Mouse (Mus musculus) liver, embryonic 16.5 days (tissue): ENCODE measurements around the gene Polr3h. TPM values are rescaled to one million over a fixed set of nuclear protein-coding genes. Genes with fewer than 3 reads are reported as not detected.
A peak's percentile ranks its signal among the peaks of the same experiment; 100 is the strongest.

ENCODE experiments used
- ATAC-seq: fragments of 200-750 bp; cut with Nextera tagmentation; 2 replicates; pipeline ENCODE4 v1.8.0; 2017; ENCODE audit warnings: low read depth, mild to moderate bottlenecking, moderate number of reproducible peaks, moderate library complexity
- H3K27ac ChIP-seq: fragments of 300-500 bp; sonication (generic); 2 replicates; pipeline ENCODE4 v1.5.1; 2014; ENCODE audit warnings: mild to moderate bottlenecking, low read length
- H3K27me3 ChIP-seq: fragments of 300-500 bp; sonication (generic); 2 replicates; pipeline ENCODE4 v1.6.1; 2014; ENCODE audit warnings: low read depth, low read length, mixed read lengths; ENCODE audit not compliant: control insufficient read depth, insufficient read depth
- H3K36me3 ChIP-seq: fragments of 300-500 bp; sonication (generic); 2 replicates; pipeline ENCODE4 v1.6.1; 2014; ENCODE audit warnings: mild to moderate bottlenecking; ENCODE audit not compliant: control insufficient read depth, insufficient read depth
- H3K4me1 ChIP-seq: fragments of 300-500 bp; sonication (generic); 2 replicates; pipeline ENCODE4 v1.6.1; 2014; ENCODE audit warnings: low read depth, low read length, mixed read lengths; ENCODE audit not compliant: control insufficient read depth
- H3K4me2 ChIP-seq: fragments of 300-500 bp; sonication (generic); 2 replicates; pipeline ENCODE4 v1.6.1; 2014; ENCODE audit warnings: low read depth, low read length, mixed read lengths
- H3K4me3 ChIP-seq: fragments of 300-500 bp; sonication (generic); 2 replicates; pipeline ENCODE4 v1.5.1; 2014; ENCODE audit warnings: low read depth, mild to moderate bottlenecking, low read length
- H3K9ac ChIP-seq: fragments of 300-500 bp; sonication (generic); 2 replicates; pipeline ENCODE4 v1.6.1; 2014; ENCODE audit warnings: low read depth, low read length
- H3K9me3 ChIP-seq: fragments of 300-500 bp; sonication (generic); replicated peaks from 2 replicates; pipeline ENCODE4 v1.6.1; 2016; ENCODE audit warnings: low read length; ENCODE audit not compliant: control insufficient read depth
- WGBS: fragments of 180-500 bp; shearing (Covaris S2); extraction: QIAGEN DNeasy Blood & Tissue Kit; methylation state at CpG from one replicate; pipeline ENCODE4 v1.1.7; 2014; ENCODE audit not compliant: insufficient replicate concordance; 5-methylcytosine and 5-hydroxymethylcytosine counted together
- polyA plus RNA-seq: library from polyadenylated mRNA; unstranded; fragments of >200 nt; fragmentation: Nextera tagmentation; extraction: Ambion mirVana; gene quantifications from 2 replicates; pipeline ENCODE4 v1.2.1, GENCODE M21; 2015

Gene Polr3h
- polyA plus RNA-seq, 1 experiment from 2014 or later = 55.3 TPM

DNA sequence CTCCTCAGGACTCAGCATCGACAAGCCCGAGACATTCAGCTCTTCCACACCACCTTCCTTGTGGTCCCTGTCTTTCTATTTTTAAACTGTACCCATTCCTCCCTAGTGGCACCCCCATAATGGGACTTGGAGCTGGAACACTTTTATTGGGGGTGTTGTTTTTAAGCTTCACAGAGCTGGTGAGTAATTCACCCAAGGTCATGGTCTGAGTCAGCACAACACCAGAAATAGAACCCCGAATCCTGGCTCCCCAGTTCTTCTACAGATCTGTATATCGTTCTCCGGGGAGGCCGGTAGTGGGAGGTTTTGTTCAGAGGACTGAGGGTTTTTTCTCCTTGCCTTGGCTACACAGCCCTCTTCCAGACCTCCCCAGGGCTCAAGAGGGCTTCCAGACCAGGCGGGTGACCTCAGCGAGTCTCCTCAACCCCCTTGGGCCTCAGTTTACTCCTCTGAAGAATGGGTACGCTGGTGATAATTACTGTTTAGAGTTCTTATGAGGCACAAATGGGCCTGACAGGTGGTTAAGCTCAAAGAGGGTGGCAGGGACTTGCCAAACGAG lies 13.2 kb upstream of the Polr3h start:
- H3K36me3 ChIP-seq = no peaks in the 10 kb centered on the region
- H3K9me3 ChIP-seq = no peaks in the 10 kb centered on the region
- H3K4me3 ChIP-seq = no peak overlapping the region
- no peak overlapping the region for H3K27ac ChIP-seq
- peaks cover 19% of the 10 kb centered on the region for H3K27me3 ChIP-seq
- 80% methylated on average over 10 of the region's 10 CpGs for WGBS
- H3K4me1 ChIP-seq = peaks cover 5% of the 10 kb centered on the region
- no peak overlapping the region for H3K9ac ChIP-seq
- ATAC-seq = no peak
- no peak overlapping the region for H3K4me2 ChIP-seq

DNA sequence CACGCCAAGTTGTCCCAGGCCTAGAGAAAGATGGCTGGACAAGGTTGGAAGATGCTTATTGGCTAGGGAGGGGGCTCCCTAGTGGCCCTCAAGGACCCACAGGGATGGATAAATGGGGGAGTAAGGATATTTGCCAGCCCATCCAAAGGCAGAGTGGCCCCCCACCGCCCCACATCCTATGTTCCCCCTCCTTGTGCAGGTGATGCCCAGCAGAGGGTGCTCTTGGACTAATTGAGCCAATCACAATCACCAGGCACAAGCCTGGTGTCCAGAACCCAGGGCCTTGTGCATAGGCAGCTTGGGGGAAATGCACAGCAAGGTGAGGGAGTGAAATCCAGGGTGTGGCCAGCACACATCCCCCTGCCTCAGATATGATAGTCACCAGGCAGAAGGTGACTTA lies 12.2 kb upstream of the Polr3h start:
- Histone ChIP-seq H3K4me1 (peaks cover 6% of the 10 kb centered on the region), H3K27ac (no peak overlapping the region), H3K4me2 (no peak overlapping the region), H3K36me3 (no peaks in the 10 kb centered on the region), H3K9me3 (no peaks in the 10 kb centered on the region), H3K9ac (no peak overlapping the region), H3K4me3 (no peak overlapping the region), H3K27me3 (peaks cover 16% of the 10 kb centered on the region)
- WGBS = 25% methylated on average over 2 of the region's 2 CpGs
- no peak; the same call in 1 of the 2 replicates for ATAC-seq

DNA sequence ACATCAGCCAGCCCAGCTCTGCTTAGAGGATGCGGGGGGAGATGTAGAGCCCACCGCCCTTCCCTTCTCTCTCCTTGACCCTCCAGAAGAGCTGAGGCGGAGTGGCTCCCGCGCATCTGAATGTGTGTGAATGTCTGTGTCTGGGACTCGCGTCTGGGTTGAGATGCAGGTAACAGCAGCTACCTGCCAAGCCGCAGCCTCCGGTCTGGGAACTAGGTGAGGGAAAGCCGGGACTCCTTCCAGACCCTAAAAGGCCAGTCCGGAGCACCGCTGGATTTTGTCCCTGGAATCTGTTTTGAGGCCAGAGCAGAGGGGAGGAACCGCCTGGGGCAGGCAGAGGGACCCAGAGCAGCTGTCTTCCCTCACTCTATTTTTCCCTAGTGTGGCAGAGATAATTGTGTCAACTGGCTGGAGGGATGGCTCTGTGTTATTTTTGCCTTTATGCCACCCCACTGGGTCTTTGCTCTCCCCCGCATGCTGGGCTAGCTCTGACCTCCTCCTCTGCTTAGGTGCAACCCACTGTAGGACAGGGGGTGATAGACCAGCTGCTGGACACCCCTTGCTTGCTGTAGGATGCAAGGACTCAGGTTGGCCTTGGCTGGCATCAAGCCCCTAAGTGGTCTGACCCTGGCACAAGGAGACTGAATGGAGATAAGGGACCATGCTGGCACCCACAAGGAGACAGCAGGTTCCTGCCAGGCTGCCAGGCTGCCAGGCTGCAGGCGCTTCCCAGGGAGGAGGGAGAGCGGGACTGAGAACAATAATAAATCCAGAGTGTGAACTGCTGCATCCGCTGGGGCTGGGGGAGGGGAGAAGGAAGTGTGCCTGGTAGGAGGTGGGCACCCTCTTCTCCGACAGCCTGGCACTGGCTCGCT lies 11.3 kb upstream of the Polr3h start:
- no peak overlapping the region for H3K27ac ChIP-seq
- peaks cover 16% of the 10 kb centered on the region for H3K27me3 ChIP-seq
- 14% methylated on average over 19 of the region's 19 CpGs for WGBS
- H3K4me2 ChIP-seq = peak overlapping the region; percentile 33; the same call in 1 of the 2 replicates
- peaks cover 9% of the 10 kb centered on the region for H3K4me1 ChIP-seq
- no peak for ATAC-seq
- H3K9me3 ChIP-seq = no peaks in the 10 kb centered on the region
- no peak overlapping the region for H3K9ac ChIP-seq
- no peak overlapping the region for H3K4me3 ChIP-seq
- H3K36me3 ChIP-seq = no peaks in the 10 kb centered on the region

DNA sequence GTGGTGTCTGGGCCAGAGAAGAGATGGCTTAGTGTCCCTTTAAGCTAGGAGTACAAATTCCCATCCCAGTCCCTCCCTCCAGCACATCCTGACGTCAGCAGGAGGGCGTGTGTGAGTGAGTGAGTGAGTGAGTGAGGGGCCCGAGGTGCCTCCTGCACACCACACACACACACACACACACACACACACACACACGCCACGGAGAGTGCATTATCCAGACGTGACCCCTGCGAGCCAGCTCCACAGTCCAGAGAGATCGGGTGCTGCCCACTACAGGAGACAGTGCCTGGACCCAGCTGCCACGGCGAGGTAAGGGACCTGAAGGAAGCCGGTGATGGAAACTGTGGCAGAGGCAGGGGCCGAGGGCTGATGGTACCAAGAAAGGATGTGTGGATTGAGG lies 10.6 kb upstream of the Polr3h start, which contains the start of gene Csdc2:
TSS of gene Csdc2 (plus strand) at position 81 of the 400 bp plus-strand sequence.
- no peaks in the 10 kb centered on the region for H3K9me3 ChIP-seq
- peaks cover 16% of the 10 kb centered on the region for H3K27me3 ChIP-seq
- peaks cover 9% of the 10 kb centered on the region for H3K4me1 ChIP-seq
- no peak for ATAC-seq
- peak within 1 kb of the TSS; percentile 33; the same call in 1 of the 2 replicates for H3K4me2 ChIP-seq
- H3K4me3 ChIP-seq = no peak within 1 kb of the TSS; the same call in 1 of the 2 replicates
- no peaks in the 10 kb centered on the region for H3K36me3 ChIP-seq
- H3K27ac ChIP-seq = no peak within 1 kb of the TSS
- WGBS = 9% methylated on average over 12 of the region's 12 CpGs
- no peak within 1 kb of the TSS for H3K9ac ChIP-seq

DNA sequence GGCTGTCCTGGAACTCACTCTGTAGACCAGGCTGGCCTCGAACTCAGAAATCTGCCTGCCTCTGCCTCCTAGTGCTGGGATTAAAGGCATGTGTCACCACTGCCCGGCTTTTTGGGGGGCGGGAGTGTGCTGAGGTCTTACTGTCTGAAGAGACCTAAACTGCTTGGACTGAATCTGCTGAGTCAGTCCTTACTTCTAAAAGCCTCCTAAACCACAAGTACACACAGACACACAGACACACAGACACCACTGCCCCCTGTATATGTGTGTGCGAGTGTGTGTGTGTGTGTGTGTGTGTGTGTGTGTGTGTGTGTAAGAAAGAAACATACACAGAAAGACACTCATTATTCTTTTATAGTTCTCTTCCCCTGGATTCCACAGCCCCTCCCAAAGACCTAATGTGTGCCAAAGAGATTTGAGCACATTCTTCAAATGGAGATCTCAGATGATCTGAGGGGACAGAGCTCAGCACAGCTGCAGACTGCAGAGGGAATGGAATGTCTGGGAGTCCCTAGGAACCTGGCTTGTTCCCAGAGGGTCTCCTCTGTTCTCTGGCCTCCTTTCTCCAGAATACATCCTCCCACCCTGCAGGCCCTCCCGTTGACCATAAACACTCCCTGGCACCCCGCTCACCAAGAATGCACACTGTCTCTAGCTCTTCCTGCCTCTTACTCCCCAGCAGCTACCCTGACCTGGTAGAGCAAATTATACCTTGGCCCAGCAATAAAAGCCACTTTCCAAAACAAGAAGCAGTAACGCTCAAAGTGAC lies 10.0 kb upstream of the Polr3h start:
- Histone ChIP-seq H3K4me2 (0 out of 2 replicates have a peak overlapping the region, but pooled peaks have one; percentile 33), H3K27ac (no peak overlapping the region), H3K4me3 (no peak overlapping the region)

DNA sequence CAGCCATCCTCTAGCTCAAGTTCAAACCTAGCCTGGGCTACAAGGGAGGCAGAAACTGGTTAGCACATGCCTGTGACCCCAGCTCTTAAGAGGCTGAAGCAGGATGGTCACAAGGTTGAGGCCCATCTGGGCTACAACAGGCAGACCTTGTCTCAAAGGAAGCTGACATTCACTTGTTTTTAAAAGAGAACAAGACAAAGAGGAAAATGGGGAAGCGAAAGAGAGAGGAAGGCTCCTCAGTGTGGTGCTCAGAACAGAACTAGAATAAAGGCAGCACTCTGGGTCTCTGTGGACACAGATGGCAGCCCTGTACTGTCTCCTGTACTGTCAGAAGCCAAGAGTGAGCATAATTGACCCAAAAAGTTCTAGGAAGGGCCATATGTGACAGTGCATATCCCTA lies 7.9 kb upstream of the Polr3h start:
- WGBS = 63% methylated on average over 1 of the region's 1 CpGs

More for the DNA sequence above, 10.0 kb upstream of the Polr3h start:
- peaks cover 16% of the 10 kb centered on the region for H3K27me3 ChIP-seq
- no peak overlapping the region for H3K9ac ChIP-seq
- H3K36me3 ChIP-seq = no peaks in the 10 kb centered on the region
- no peaks in the 10 kb centered on the region for H3K9me3 ChIP-seq
- H3K4me1 ChIP-seq = peaks cover 9% of the 10 kb centered on the region
- no peak for ATAC-seq
- WGBS = 50% methylated on average over 7 of the region's 7 CpGs

DNA sequence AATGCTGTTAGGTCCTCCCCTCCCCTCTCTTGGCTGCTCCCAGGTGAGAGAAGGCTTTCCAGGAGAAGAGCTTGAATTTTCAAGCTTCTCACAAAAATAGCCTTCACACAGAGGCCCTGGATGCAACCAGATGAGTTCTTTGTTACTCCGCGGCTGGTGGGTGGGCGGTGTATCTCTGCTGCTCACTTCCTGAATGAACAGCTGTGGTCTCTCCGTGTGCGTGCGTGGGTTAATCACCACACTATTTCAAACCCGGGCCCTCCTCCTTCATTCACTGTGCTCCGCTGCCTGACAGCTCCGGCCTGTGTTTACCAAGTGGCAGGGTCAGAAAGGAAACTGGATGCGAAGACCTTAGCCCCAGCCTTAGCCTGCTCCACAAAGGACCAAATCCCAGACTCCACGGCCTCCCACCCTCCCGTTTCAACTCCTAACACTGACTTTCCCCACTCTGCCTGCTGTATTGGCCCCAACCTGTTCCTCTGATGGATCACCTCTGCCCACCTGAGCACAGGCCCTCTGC lies 7.0 kb upstream of the Polr3h start:
- no peaks in the 10 kb centered on the region for H3K36me3 ChIP-seq
- H3K9me3 ChIP-seq = no peaks in the 10 kb centered on the region
- WGBS = 24% methylated on average over 12 of the region's 12 CpGs
- H3K4me1 ChIP-seq = peaks cover 8% of the 10 kb centered on the region; the same call in 1 of the 2 replicates
- peaks cover 16% of the 10 kb centered on the region for H3K27me3 ChIP-seq
- ATAC-seq = no peak
- H3K27ac ChIP-seq = no peak overlapping the region
- no peak overlapping the region for H3K9ac ChIP-seq
- no peak overlapping the region for H3K4me3 ChIP-seq
- no peak overlapping the region for H3K4me2 ChIP-seq

More for the DNA sequence above, 7.9 kb upstream of the Polr3h start:
- no peaks in the 10 kb centered on the region for H3K9me3 ChIP-seq
- H3K27ac ChIP-seq = no peak overlapping the region
- H3K4me3 ChIP-seq = no peak overlapping the region
- H3K4me1 ChIP-seq = peaks cover 4% of the 10 kb centered on the region; the same call in 1 of the 2 replicates
- no peak for ATAC-seq
- no peak overlapping the region for H3K4me2 ChIP-seq
- peaks cover 16% of the 10 kb centered on the region for H3K27me3 ChIP-seq
- H3K9ac ChIP-seq = no peak overlapping the region
- no peaks in the 10 kb centered on the region for H3K36me3 ChIP-seq

DNA sequence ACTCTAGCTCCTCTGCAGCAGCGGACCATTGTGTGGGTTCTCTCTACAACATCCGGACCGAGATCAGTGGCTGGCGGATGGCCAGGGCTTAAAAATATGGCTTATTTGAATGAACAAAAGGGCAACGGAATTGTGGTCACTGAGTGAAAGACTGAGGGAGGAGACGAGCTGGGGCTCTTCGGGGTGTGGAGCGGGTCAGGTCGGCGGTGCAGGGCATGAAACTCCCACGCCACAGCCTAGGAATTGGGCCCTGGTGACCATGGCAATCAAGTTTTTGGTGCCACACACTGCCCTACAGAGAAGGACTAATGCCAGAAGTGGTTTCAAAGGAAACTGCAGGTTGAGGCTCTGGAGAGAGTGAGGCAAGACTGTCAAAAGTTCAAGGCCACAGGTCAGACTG lies 2.2 kb upstream of the Polr3h start:
- no peak overlapping the region for H3K4me2 ChIP-seq
- WGBS = 35% methylated on average over 11 of the region's 11 CpGs
- H3K27ac ChIP-seq = peak overlapping the region; percentile 75
- H3K9me3 ChIP-seq = no peaks in the 10 kb centered on the region
- ATAC-seq = no peak
- no peak overlapping the region for H3K4me3 ChIP-seq
- H3K4me1 ChIP-seq = peaks cover 33% of the 10 kb centered on the region
- no peaks in the 10 kb centered on the region for H3K27me3 ChIP-seq
- H3K36me3 ChIP-seq = no peaks in the 10 kb centered on the region
- H3K9ac ChIP-seq = no peak overlapping the region
